10 mouse cellular contexts compared by ENCODE assay signal in genomic region chr8:91806084-91806719, GRCm38 (mm10). TPM values are rescaled to one million over a fixed set of nuclear protein-coding genes. Genes with fewer than 3 reads are reported as not detected.
DNase-seq lines count a peak whose midpoint lies in the region; ATAC-seq lines count a peak whose summit lies in the region.
"Had no signal": no experiment of that assay in that cellular context is flagged by ENCODE, and none has a peak within 500 bp of the region (broad histone marks: within the 10 kb centered on the region; RNA-seq: fewer than 3 reads in every experiment).

No protein-coding gene starts in this region.

- 11% methylated on average over 33 of the region's 33 CpGs for WGBS in heart, embryonic 14.5 days
- WGBS in forebrain, embryonic 14.5 days = 2% methylated on average over 33 of the region's 33 CpGs
- 1% methylated on average over 33 of the region's 33 CpGs for WGBS in limb, embryonic 11.5 days

- H3K36me3 ChIP-seq in heart, embryonic 14.5 days (ENCODE audit: control insufficient read depth, insufficient read depth, low read length) = no peaks in the 10 kb centered on the region
- no peaks in the 10 kb centered on the region for H3K36me3 ChIP-seq in forebrain, embryonic 14.5 days (ENCODE audit: control insufficient read depth, insufficient read depth, low read length)
- no peaks in the 10 kb centered on the region for H3K36me3 ChIP-seq in limb, embryonic 11.5 days (ENCODE audit: control insufficient read depth, insufficient read depth, low read length)
- H3K36me3 ChIP-seq: liver, embryonic 15.5 days had no signal

- H3K4me2 ChIP-seq in heart, embryonic 14.5 days (ENCODE audit: low read length) = peak overlapping the region; percentile 74
- no peak overlapping the region for H3K4me2 ChIP-seq in forebrain, embryonic 14.5 days (ENCODE audit: low read length)
- peak overlapping the region; percentile 47 for H3K4me2 ChIP-seq in limb, embryonic 11.5 days (ENCODE audit: low read depth, severe bottlenecking)

- no peak overlapping the region for H3K27ac ChIP-seq in heart, embryonic 14.5 days (replicated peaks in 1 of 2; ENCODE audit: control insufficient read depth in 1 of 2, insufficient read depth in 1 of 2, low read depth in 2 of 2, low read length in 2 of 2)
- no peak overlapping the region for H3K27ac ChIP-seq in forebrain, embryonic 14.5 days (ENCODE audit: low read depth, low read length)
- H3K27ac ChIP-seq in limb, embryonic 11.5 days (replicated peaks; ENCODE audit: low read depth, low read length) = 0 out of 2 replicates have a peak overlapping the region, but pooled peaks have one; percentile 21
- H3K27ac ChIP-seq: liver, embryonic 15.5 days had no signal

- peaks cover 30 to 35% of the 10 kb centered on the region in 2 experiments; a peak in 3 of 4 replicates for H3K4me1 ChIP-seq in heart, embryonic 14.5 days (ENCODE audit: control insufficient read depth in 2 of 2, insufficient read depth in 2 of 2, low read length in 2 of 2)
- H3K4me1 ChIP-seq in forebrain, embryonic 14.5 days (ENCODE audit: control insufficient read depth, insufficient read depth, low read length) = peaks cover 5% of the 10 kb centered on the region
- peaks cover 27% of the 10 kb centered on the region for H3K4me1 ChIP-seq in limb, embryonic 11.5 days (ENCODE audit: control insufficient read depth, insufficient read depth, low read length)

- peaks cover 57% of the 10 kb centered on the region for H3K27me3 ChIP-seq in heart, embryonic 14.5 days (ENCODE audit: control insufficient read depth, insufficient read depth, low read length)
- H3K27me3 ChIP-seq in forebrain, embryonic 14.5 days (replicated peaks; ENCODE audit: control insufficient read depth, insufficient read depth, low read length) = peaks cover 77% of the 10 kb centered on the region
- peaks cover 83% of the 10 kb centered on the region for H3K27me3 ChIP-seq in limb, embryonic 11.5 days (ENCODE audit: control insufficient read depth, insufficient read depth, low read length)

- ATAC-seq in heart, embryonic 14.5 days (ENCODE audit: insufficient number of reproducible peaks, insufficient read depth, low FRiP score, low read depth) = no peak
- ATAC-seq in forebrain, embryonic 14.5 days = no peak
- ATAC-seq in limb, embryonic 11.5 days (ENCODE audit: insufficient number of reproducible peaks, low FRiP score, low TSS enrichment, low read depth) = no peak

- DNase-seq in heart, adult 8-10 months (ENCODE audit: low spot score) = no peak
- DNase-seq in forebrain, embryonic 14.5 days (ENCODE audit: low spot score) = peak; percentile 33
- peak; percentile 53 for DNase-seq in limb, embryonic 11.5 days (ENCODE audit: low spot score)
- DNase-seq in neural tube, embryonic 10.5 days (ENCODE audit: extremely low spot score, low spot score) = peak; percentile 68
- DNase-seq in adrenal gland, postnatal 36 days = no peak
- DNase-seq in urinary bladder, postnatal 4 days (ENCODE audit: low spot score in 2 of 2) = no peak
- no peak for DNase-seq in right cerebral cortex, postnatal 25 days
- DNase-seq: spleen, adult 18-20 months had no signal

- H3K9me3 ChIP-seq in heart, embryonic 14.5 days (ENCODE audit: control insufficient read depth, low read length) = no peaks in the 10 kb centered on the region
- no peaks in the 10 kb centered on the region for H3K9me3 ChIP-seq in forebrain, embryonic 14.5 days (replicated peaks; ENCODE audit: control insufficient read depth, low read length)
- no peaks in the 10 kb centered on the region for H3K9me3 ChIP-seq in limb, embryonic 11.5 days (ENCODE audit: control insufficient read depth, low read length)
- H3K9me3 ChIP-seq: liver, embryonic 15.5 days had no signal

- H3K4me3 ChIP-seq in heart, embryonic 14.5 days (ENCODE audit: control insufficient read depth in 1 of 2, insufficient read depth in 1 of 2, low read depth in 1 of 2, low read length in 2 of 2) = peak overlapping the region; percentile 19 to 42; a peak in 3 of 4 replicates
- peak overlapping the region; percentile 0; the same call in 1 of the 2 replicates for H3K4me3 ChIP-seq in forebrain, embryonic 14.5 days (ENCODE audit: low read depth, low read length)
- H3K4me3 ChIP-seq in limb, embryonic 11.5 days (ENCODE audit: low read depth, low read length) = peak overlapping the region; percentile 6; the same call in 1 of the 2 replicates

- peak overlapping the region; percentile 62 for H3K9ac ChIP-seq in heart, embryonic 14.5 days (ENCODE audit: low read length)
- no peak overlapping the region for H3K9ac ChIP-seq in forebrain, embryonic 14.5 days (ENCODE audit: low read length)
- no peak overlapping the region for H3K9ac ChIP-seq in limb, embryonic 11.5 days (ENCODE audit: low read length)
- H3K9ac ChIP-seq: liver, embryonic 15.5 days had no signal

RNA-seq across cellular contexts. Expression of gene Irx3, which starts 4.3 kb away (rescaled TPM):
- polyA plus RNA-seq in heart, embryonic 14.5 days (2014; fragmentation: Nextera tagmentation; extraction: Ambion mirVana) = 9.8 and 13.1 TPM in 2 replicates
- 10 to 100 TPM; 26.0 to 49.4 (median 32.2) TPM for total RNA-seq in heart, adult 8-10 months (2022)
- polyA plus RNA-seq in forebrain, embryonic 14.5 days (2014; fragmentation: Nextera tagmentation; extraction: Ambion mirVana) = 1.4 and 1.5 TPM in 2 replicates
- polyA plus RNA-seq in limb, embryonic 11.5 days (2014; fragmentation: Nextera tagmentation; extraction: Ambion mirVana) = 15.3 and 21.0 TPM in 2 replicates
- total RNA-seq in adrenal gland, postnatal 36 days (2021) = 1 to 10 TPM; 9.0 to 9.5 TPM

Comparison
In these comparisons a context has a peak if more than half of its experiments do, and no peak if none do; other contexts are left out.
1. DNase-seq: peak in forebrain, embryonic 14.5 days (single experiment), limb, embryonic 11.5 days (single experiment) and neural tube, embryonic 10.5 days (single experiment); none in heart, adult 8-10 months (single experiment), adrenal gland, postnatal 36 days (0 of 2), urinary bladder, postnatal 4 days (0 of 2) and right cerebral cortex, postnatal 25 days (single experiment).
2. Peak in every context shown above with its lines, with median percentiles within 50 percentile points of each other: H3K4me3 ChIP-seq.